25 mouse cellular contexts compared by ENCODE assay signal in genomic region chr9:34925616-34926015, GRCm38 (mm10).
"Had no signal": no experiment of that assay in that cellular context is flagged by ENCODE, and none has a peak within 500 bp of the region (broad histone marks: within the 10 kb centered on the region; RNA-seq: fewer than 3 reads in every experiment).

No protein-coding gene starts in this region.

- H3K9me3 ChIP-seq: heart, embryonic 10.5 days; heart, embryonic 12.5 days; hindbrain, embryonic 13.5 days; hindbrain, embryonic 15.5 days; kidney, embryonic 15.5 days; limb, embryonic 13.5 days; limb, embryonic 15.5 days; liver, embryonic 12.5 days had no signal

- H3K27ac ChIP-seq: gastrocnemius, adult 2 months; heart, embryonic 10.5 days; hindbrain, embryonic 13.5 days; hindbrain, embryonic 15.5 days; hindbrain, postnatal 0 days; kidney, embryonic 15.5 days; kidney, postnatal 0 days; limb, embryonic 13.5 days; limb, embryonic 15.5 days; liver, embryonic 12.5 days; liver, embryonic 14.5 days had no signal

- ATAC-seq: hindbrain, postnatal 0 days; intestine, embryonic 16.5 days; liver, embryonic 12.5 days had no signal

- H3K9ac ChIP-seq: heart, embryonic 12.5 days; hindbrain, embryonic 13.5 days; hindbrain, embryonic 15.5 days; kidney, embryonic 15.5 days; limb, embryonic 13.5 days; limb, embryonic 15.5 days; liver, embryonic 12.5 days; liver, embryonic 14.5 days had no signal

- H3K4me3 ChIP-seq: gastrocnemius, adult 2 months; heart, embryonic 10.5 days; heart, embryonic 12.5 days; hindbrain, embryonic 13.5 days; hindbrain, embryonic 15.5 days; kidney, embryonic 15.5 days; limb, embryonic 13.5 days; limb, embryonic 15.5 days; liver, embryonic 12.5 days had no signal

- DNase-seq: gastrocnemius, adult 2 months; gastrocnemius, postnatal 10 days; gastrocnemius, postnatal 25 days; heart, adult 18-20 months; heart, postnatal 10 days; kidney, adult 11 months; kidney, adult 2 months; kidney, adult 9 months; kidney, postnatal 14 days; kidney, postnatal 36 days; layer of hippocampus, adult 9-11 months; layer of hippocampus, postnatal 36 days; left cerebral cortex, postnatal 4 days had no signal

- H3K27me3 ChIP-seq: heart, embryonic 12.5 days; hindbrain, embryonic 13.5 days; hindbrain, embryonic 15.5 days; kidney, embryonic 15.5 days; limb, embryonic 13.5 days; limb, embryonic 15.5 days; liver, embryonic 12.5 days had no signal

- H3K4me1 ChIP-seq: heart, embryonic 10.5 days; heart, embryonic 12.5 days; kidney, embryonic 15.5 days; liver, embryonic 12.5 days had no signal

- H3K36me3 ChIP-seq: heart, embryonic 10.5 days; heart, embryonic 12.5 days; hindbrain, embryonic 13.5 days; hindbrain, embryonic 15.5 days; kidney, embryonic 15.5 days; limb, embryonic 13.5 days; limb, embryonic 15.5 days; liver, embryonic 12.5 days had no signal

- H3K4me2 ChIP-seq: heart, embryonic 12.5 days; hindbrain, embryonic 13.5 days; hindbrain, embryonic 15.5 days; kidney, embryonic 15.5 days; limb, embryonic 13.5 days; limb, embryonic 15.5 days; liver, embryonic 12.5 days had no signal
